Mouse (Mus musculus) E14TG2a.4 (cell line): Measurements from ENCODE around the gene Ooep.

Experiments used
- CTCF ChIP-seq: conservative IDR thresholded peaks from 2 replicates; pipeline ENCODE4 v1.5.1; 2014; ENCODE audit warnings: low read length
- NANOG ChIP-seq: IDR thresholded peaks from 2 replicates; pipeline ENCODE4 v1.6.1; 2014; ENCODE audit warnings: borderline replicate concordance, low read length, mixed read lengths

DNA sequence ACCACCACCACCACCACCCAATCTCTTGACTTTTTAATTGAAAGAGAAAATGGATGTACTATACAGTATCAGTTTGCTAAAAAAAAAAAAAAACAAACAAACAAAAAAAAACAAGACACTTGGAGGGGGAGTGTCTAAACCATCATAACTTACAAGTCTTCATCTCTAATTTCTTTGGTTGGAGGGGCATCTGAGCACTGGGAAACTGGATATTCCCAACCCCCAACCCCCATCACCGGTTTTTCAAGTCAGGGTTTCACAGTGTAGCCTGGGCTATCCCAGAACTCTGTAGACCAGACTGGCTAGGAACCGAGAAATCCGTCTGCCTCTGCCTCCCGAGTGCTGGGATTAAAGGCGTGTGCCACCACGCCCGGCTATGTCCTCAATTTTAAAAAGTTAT lies 8.7 kb downstream of the Ooep start:
- TF ChIP-seq CTCF: no peak
- no peak for TF ChIP-seq NANOG
